Mouse (Mus musculus): ENCODE data around the gene Spop. TPM values are rescaled to one million over a fixed set of nuclear protein-coding genes. Genes with fewer than 3 reads are reported as not detected.
A peak's percentile ranks its signal among the peaks of the same experiment; 100 is the strongest.

Spop gene
- total and polyA plus RNA-seq, 2 experiments: 39.3 to 43.9 TPM

DNA sequence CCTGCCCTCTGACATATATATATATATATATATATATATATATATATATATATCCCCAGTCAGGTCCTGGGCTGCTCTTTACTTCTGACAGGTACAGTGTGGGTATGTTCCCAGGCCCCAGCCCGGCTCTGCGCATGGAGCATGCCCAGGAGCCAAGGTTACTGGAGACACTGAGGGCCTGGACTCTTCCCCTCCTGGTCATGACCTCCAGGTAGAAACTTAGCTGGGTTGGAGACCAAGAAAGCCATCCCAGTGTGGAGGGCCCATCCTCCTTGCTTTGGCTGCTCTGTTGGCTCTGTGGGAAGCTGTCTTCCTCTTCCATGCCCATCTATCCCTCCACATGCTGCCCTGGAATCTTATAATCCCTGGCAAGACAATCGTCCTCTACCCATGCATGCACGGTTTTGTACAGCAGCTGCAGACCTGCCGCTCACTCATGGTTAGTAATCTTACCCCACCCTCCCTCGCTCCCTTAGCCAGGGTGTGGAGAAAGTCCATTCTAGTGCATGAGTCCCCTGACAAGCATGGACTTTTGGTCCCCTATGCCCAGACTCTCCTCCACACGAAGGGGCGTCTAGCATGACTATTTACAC is 45.6 kb upstream of the Spop start:
- Histone ChIP-seq H3K27ac (replicated peaks; ENCODE audit: insufficient read depth, low read depth, low read length) (no peak overlapping the region), H3K4me1 (ENCODE audit: control insufficient read depth, insufficient read depth, low read length) (peaks cover 5% of the 10 kb centered on the region; the same call in 1 of the 2 replicates), H3K79me2 (ENCODE audit: control insufficient read depth, insufficient read depth, low read length) (no peaks in the 10 kb centered on the region), H3K27me3 (ENCODE audit: control insufficient read depth, insufficient read depth, low read length) (no peaks in the 10 kb centered on the region), H3K4me3 (ENCODE audit: insufficient read depth, low read depth, low read length) (no peak overlapping the region), H3K36me3 (ENCODE audit: control insufficient read depth, insufficient read depth, low read length) (no peaks in the 10 kb centered on the region), H3K9ac (ENCODE audit: low read depth, low read length) (no peak overlapping the region)
- TF ChIP-seq CTCF (IDR thresholded peaks at IDR 0.05; ENCODE audit: low read depth, low read length) (no peak), POLR2A (IDR thresholded peaks at IDR 0.05; ENCODE audit: extremely low read depth, insufficient read depth, low read length) (no peak)
- no peak for DNase-seq (ENCODE audit: extremely low read depth, low read depth, low spot score)
- WGBS: 86% methylated on average over 8 of the region's 8 CpGs

DNA sequence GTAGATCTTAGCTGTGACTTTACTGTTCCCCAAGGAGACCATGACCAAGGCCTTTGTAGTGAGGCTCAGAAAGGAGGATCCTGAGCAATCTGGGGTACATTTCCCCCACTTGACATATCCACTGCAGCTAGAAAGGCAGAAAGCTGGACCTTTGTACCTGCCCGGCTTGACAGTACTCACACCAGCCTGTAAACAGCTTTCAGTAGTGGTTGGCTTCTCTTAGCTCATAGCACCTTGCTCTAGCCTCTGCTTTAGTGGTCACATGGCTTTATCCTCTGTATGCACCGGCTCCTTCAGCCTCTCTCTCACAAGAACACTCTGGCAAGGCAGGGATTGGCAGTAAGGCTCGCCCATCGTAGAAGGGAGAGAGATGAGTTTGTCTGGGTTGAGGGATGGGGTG is 45.0 kb upstream of the Spop start:
- 78% methylated on average over 4 of the region's 4 CpGs for WGBS
- H3K4me1 ChIP-seq (ENCODE audit: control insufficient read depth, insufficient read depth, low read length): peaks cover 5% of the 10 kb centered on the region; the same call in 1 of the 2 replicates
- H3K9ac ChIP-seq (ENCODE audit: low read depth, low read length): no peak overlapping the region
- DNase-seq (ENCODE audit: extremely low read depth, low read depth, low spot score): no peak
- H3K79me2 ChIP-seq (ENCODE audit: control insufficient read depth, insufficient read depth, low read length): no peaks in the 10 kb centered on the region
- H3K36me3 ChIP-seq (ENCODE audit: control insufficient read depth, insufficient read depth, low read length): no peaks in the 10 kb centered on the region
- TF ChIP-seq POLR2A (IDR thresholded peaks at IDR 0.05; ENCODE audit: extremely low read depth, insufficient read depth, low read length) (no peak), CTCF (IDR thresholded peaks at IDR 0.05; ENCODE audit: low read depth, low read length) (no peak)
- H3K4me3 ChIP-seq (ENCODE audit: insufficient read depth, low read depth, low read length): no peak overlapping the region
- H3K27me3 ChIP-seq (ENCODE audit: control insufficient read depth, insufficient read depth, low read length): no peaks in the 10 kb centered on the region
- no peak overlapping the region for H3K27ac ChIP-seq (replicated peaks; ENCODE audit: insufficient read depth, low read depth, low read length)

DNA sequence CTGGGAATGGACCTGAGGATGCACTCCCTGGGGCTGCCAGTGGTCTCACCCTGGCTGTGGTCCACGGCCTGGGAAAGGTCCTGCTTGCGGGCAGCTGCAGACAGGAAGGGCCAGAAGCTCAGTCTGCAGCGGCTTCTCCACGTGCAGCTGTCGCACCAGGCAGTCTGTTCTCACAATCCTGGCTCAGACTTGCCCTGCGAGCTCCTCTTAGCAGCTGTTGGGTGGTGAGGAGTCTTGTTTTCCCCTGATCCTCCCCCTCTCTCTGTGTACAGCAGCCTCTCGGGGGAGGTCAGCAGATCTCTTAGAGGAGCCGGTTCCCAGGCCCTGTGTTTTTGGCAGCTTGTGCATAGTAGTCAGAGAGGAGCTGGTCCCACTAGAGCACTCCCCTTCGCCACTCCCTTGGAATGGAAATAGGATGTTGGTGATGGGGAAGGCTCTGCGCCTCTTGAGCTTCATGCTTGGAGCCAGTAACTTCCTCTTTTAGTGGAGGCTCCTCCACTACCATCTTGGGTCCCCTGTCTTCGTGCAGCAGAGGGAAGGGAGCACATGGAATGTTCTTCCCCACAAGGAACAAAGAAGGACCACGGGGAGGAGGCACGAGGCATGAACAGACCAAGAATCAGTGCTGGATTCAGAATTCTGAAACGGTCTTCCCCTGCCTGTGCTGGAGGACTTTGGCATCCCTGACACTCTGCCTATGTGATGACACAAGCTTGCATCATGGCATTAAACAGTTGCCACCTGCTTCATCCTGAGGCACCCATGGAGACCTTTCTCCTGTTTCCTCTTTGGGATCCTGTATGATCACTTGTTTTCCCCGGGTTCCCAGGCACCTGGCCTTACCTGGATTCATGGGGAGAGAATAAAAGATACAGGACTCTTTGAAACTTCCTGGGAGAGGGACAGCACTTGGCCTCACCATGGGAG is 43.7 kb upstream of the Spop start:
- no peak overlapping the region for H3K4me3 ChIP-seq (ENCODE audit: insufficient read depth, low read depth, low read length)
- no peak for TF ChIP-seq POLR2A (IDR thresholded peaks at IDR 0.05; ENCODE audit: extremely low read depth, insufficient read depth, low read length)
- no peak for TF ChIP-seq CTCF (IDR thresholded peaks at IDR 0.05; ENCODE audit: low read depth, low read length)

GRCm38 (mm10) chr11:95371182-95371581 is 42.7 kb upstream of the Spop start:
- Histone ChIP-seq H3K79me2 (ENCODE audit: control insufficient read depth, insufficient read depth, low read length) (no peaks in the 10 kb centered on the region), H3K27me3 (ENCODE audit: control insufficient read depth, insufficient read depth, low read length) (no peaks in the 10 kb centered on the region), H3K9ac (ENCODE audit: low read depth, low read length) (no peak overlapping the region), H3K4me3 (ENCODE audit: insufficient read depth, low read depth, low read length) (no peak overlapping the region), H3K4me1 (ENCODE audit: control insufficient read depth, insufficient read depth, low read length) (no peaks in the 10 kb centered on the region), H3K27ac (replicated peaks; ENCODE audit: insufficient read depth, low read depth, low read length) (no peak overlapping the region), H3K36me3 (ENCODE audit: control insufficient read depth, insufficient read depth, low read length) (no peaks in the 10 kb centered on the region)
- TF ChIP-seq CTCF (IDR thresholded peaks at IDR 0.05; ENCODE audit: low read depth, low read length): no peak
- no peak for TF ChIP-seq POLR2A (IDR thresholded peaks at IDR 0.05; ENCODE audit: extremely low read depth, insufficient read depth, low read length)
- WGBS: 95% methylated on average over 7 of the region's 7 CpGs
- DNase-seq (ENCODE audit: extremely low read depth, low read depth, low spot score): no peak

More for the DNA sequence above, 43.7 kb upstream of the Spop start:
- Histone ChIP-seq H3K27me3 (ENCODE audit: control insufficient read depth, insufficient read depth, low read length) (no peaks in the 10 kb centered on the region), H3K36me3 (ENCODE audit: control insufficient read depth, insufficient read depth, low read length) (no peaks in the 10 kb centered on the region), H3K27ac (replicated peaks; ENCODE audit: insufficient read depth, low read depth, low read length) (peak overlapping the region; percentile 22), H3K79me2 (ENCODE audit: control insufficient read depth, insufficient read depth, low read length) (no peaks in the 10 kb centered on the region), H3K9ac (ENCODE audit: low read depth, low read length) (no peak overlapping the region), H3K4me1 (ENCODE audit: control insufficient read depth, insufficient read depth, low read length) (peaks cover 5% of the 10 kb centered on the region; the same call in 1 of the 2 replicates)
- DNase-seq (ENCODE audit: extremely low read depth, low read depth, low spot score): peak; percentile 21
- 74% methylated on average over 15 of the region's 15 CpGs for WGBS

DNA sequence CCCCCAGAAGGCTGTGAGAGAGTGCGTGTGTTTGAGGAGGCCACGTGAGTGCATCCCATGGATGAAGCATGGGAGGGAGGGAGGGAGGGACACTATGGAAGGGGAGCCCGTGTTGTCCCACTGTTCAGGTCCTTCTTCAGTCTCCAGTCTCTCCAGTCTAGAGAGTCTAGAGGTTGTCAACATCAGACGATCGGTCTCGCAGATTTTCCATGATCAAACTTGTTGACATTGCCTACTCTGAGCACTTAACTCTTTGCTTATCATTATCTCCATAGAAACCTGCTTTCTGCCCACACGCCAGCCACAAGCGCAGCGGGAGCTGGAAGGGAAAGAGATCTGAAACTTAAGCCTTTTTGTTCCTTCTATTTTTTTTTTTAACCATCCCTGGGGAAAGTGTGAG is 35.0 kb upstream of the Spop start:
- no peak for DNase-seq (ENCODE audit: extremely low read depth, low read depth, low spot score)
- Histone ChIP-seq H3K9ac (ENCODE audit: low read depth, low read length) (no peak overlapping the region), H3K4me3 (ENCODE audit: insufficient read depth, low read depth, low read length) (no peak overlapping the region), H3K27me3 (ENCODE audit: control insufficient read depth, insufficient read depth, low read length) (no peaks in the 10 kb centered on the region), H3K27ac (replicated peaks; ENCODE audit: insufficient read depth, low read depth, low read length) (no peak overlapping the region), H3K79me2 (ENCODE audit: control insufficient read depth, insufficient read depth, low read length) (no peaks in the 10 kb centered on the region), H3K4me1 (ENCODE audit: control insufficient read depth, insufficient read depth, low read length) (no peaks in the 10 kb centered on the region), H3K36me3 (ENCODE audit: control insufficient read depth, insufficient read depth, low read length) (no peaks in the 10 kb centered on the region; the same call in 1 of the 2 replicates)
- 67% methylated on average over 9 of the region's 9 CpGs for WGBS
- TF ChIP-seq CTCF (IDR thresholded peaks at IDR 0.05; ENCODE audit: low read depth, low read length) (no peak), POLR2A (IDR thresholded peaks at IDR 0.05; ENCODE audit: extremely low read depth, insufficient read depth, low read length) (no peak)

Data from liver, adult 2 months (tissue).